Mouse (Mus musculus) limb, embryonic 14.5 days (tissue): ENCODE measurements at regions not wholly inside any gene's neighbourhood (a gene's known extent, or its start where the extent isn't known, plus 50 kb on each side); places are given as distances from the start of the nearest gene placed in this dataset.

Experiments used
- ATAC-seq: fragments of 200-750 bp; cut with Nextera tagmentation; 2 replicates; pipeline ENCODE4 v1.8.0; 2017; ENCODE audit warnings: low read depth, moderate number of reproducible peaks, moderate TSS enrichment; ENCODE audit not compliant: low FRiP score
- DNase-seq: peaks from one replicate; pipeline ENCODE4 v3.0.0-alpha.2; 2015; ENCODE audit warnings: low spot score
- H3K27ac ChIP-seq: fragments of 300-500 bp; sonication (generic); replicated peaks from 2 replicates; pipeline ENCODE4 v1.5.1; 2014; ENCODE audit warnings: low read depth, mild to moderate bottlenecking, low read length, moderate library complexity, mixed read lengths
- H3K27me3 ChIP-seq: fragments of 300-500 bp; sonication (generic); 2 replicates; pipeline ENCODE4 v1.6.1; 2014; ENCODE audit warnings: low read length, mixed read lengths; ENCODE audit not compliant: control insufficient read depth, insufficient read depth
- H3K36me3 ChIP-seq: fragments of 300-500 bp; sonication (generic); 2 replicates; pipeline ENCODE4 v1.6.1; 2014; ENCODE audit warnings: mild to moderate bottlenecking, low read length, moderate library complexity, mixed read lengths; ENCODE audit not compliant: control insufficient read depth, insufficient read depth
- H3K4me1 ChIP-seq: fragments of 300-500 bp; sonication (generic); 2 replicates; pipeline ENCODE4 v1.6.1; 2014; ENCODE audit warnings: antibody characterized with exemption, low read length, mixed read lengths; ENCODE audit not compliant: control insufficient read depth, insufficient read depth
- H3K4me2 ChIP-seq: fragments of 300-500 bp; sonication (generic); replicated peaks from 2 replicates; pipeline ENCODE4 v1.6.1; 2014; ENCODE audit warnings: low read depth, mild to moderate bottlenecking, low read length, moderate library complexity; ENCODE audit not compliant: severe bottlenecking
- H3K4me3 ChIP-seq: fragments of 300-500 bp; sonication (generic); replicated peaks from 2 replicates; pipeline ENCODE4 v1.5.1; 2014; ENCODE audit warnings: low read length
- H3K9ac ChIP-seq: fragments of 300-500 bp; sonication (generic); 2 replicates; pipeline ENCODE4 v1.6.1; 2014; ENCODE audit warnings: mild to moderate bottlenecking, low read depth, low read length, moderate library complexity; ENCODE audit not compliant: severe bottlenecking
- H3K9me3 ChIP-seq: fragments of 300-500 bp; sonication (generic); 2 replicates; pipeline ENCODE4 v1.6.1; 2016; ENCODE audit warnings: low read length; ENCODE audit not compliant: control insufficient read depth
- POLR2A ChIP-seq: fragments of 200-500 bp; IDR thresholded peaks from 2 replicates; pipeline ENCODE4 v1.8.0; 2012; ENCODE audit warnings: inconsistent platforms, mild to moderate bottlenecking, moderate library complexity, borderline replicate concordance; ENCODE audit not compliant: insufficient read depth, insufficient read length; ENCODE audit errors: extremely low read depth
- WGBS: fragments of 180-500 bp; shearing (Covaris S2); extraction: QIAGEN DNeasy Blood & Tissue Kit; methylation state at CpG from one replicate; pipeline ENCODE4 v1.1.7; 2014; 5-methylcytosine and 5-hydroxymethylcytosine counted together

DNA sequence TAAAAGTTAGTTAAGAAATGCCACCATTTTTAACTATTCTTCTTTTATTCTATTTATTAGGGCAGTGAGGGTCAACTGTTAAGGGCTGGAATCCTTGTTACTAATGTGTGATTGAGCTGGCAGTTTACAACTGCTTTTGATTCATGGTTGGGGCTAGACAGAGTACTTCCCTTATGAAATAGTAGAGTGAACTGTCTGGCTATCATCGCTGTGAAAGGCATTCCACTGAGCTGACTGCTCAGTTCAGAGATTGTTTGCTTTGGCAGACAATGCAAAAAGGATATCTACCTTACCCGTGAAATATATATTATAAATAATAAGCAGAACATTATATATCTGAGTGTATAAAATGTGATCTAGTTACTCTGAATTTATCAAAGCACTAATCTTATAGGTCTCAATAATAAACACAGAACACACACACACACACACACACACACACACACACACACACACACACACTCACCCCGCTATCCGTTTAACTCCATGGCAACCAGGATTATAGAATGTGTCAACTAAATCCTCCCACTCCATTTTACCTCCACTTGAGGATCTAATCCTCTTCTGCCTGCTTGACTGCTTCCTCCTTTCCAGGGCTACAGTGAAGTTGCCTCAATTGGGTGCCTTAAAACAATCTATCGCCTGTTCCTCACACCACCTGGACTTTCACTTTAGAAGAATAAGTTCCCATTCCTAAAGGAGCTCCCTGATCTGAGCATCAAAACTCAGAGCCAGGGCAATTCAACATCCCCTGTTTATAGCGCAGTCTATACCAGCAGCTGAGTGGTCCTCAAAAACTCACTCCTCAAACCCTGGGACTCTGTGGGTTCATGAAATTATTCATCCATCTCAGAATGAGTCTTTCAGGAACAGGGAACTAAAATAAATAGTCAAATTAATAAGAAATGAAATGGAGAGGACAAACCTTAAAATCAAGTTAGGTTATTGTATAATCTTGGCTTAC lies 126.6 kb downstream of the Gm9733 start:
- DNase-seq, result no peak
- H3K9ac ChIP-seq, result no peak overlapping the region
- no peak overlapping the region for H3K4me3 ChIP-seq
- TF ChIP-seq POLR2A, result no peak
- no peak overlapping the region for H3K4me2 ChIP-seq
- no peaks in the 10 kb centered on the region for H3K36me3 ChIP-seq
- ATAC-seq, result no peak
- whole genome bisulfite sequencing, result 74% methylated on average over 6 of the region's 6 CpGs
- H3K9me3 ChIP-seq, result no peaks in the 10 kb centered on the region
- H3K4me1 ChIP-seq, result no peaks in the 10 kb centered on the region
- H3K27ac ChIP-seq, result no peak overlapping the region
- H3K27me3 ChIP-seq, result no peaks in the 10 kb centered on the region

DNA sequence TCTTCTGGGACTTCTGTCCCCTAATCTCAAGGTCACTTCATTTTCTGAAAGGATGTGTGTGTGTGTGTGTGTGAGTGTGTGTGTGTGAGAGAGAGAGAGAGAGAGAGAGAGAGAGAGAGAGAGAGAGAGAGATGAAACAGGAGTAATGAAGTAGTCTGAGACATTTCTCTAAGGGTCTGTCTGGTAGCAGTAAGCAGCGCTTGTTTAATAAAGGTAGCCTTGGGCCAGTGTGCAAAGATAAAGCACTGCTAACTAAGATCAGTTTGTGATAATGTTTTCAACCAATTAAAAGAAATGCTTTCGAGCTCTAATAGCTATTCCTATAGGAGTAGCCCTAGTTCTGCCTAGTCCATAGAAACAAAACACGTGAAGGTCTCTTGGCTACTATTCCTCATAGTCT lies 119.7 kb downstream of the Gm9733 start:
- DNase-seq (no peak), ATAC-seq (no peak)
- Histone ChIP-seq H3K9ac (no peak overlapping the region), H3K4me1 (no peaks in the 10 kb centered on the region), H3K9me3 (no peaks in the 10 kb centered on the region), H3K27me3 (no peaks in the 10 kb centered on the region), H3K36me3 (no peaks in the 10 kb centered on the region), H3K27ac (no peak overlapping the region), H3K4me3 (no peak overlapping the region), H3K4me2 (no peak overlapping the region)
- 82% methylated on average over 3 of the region's 3 CpGs for WGBS
- no peak for TF ChIP-seq POLR2A

- no peaks in the 10 kb centered on the region for H3K27me3 ChIP-seq
- H3K4me3 ChIP-seq, result no peak overlapping the region
- H3K27ac ChIP-seq, result no peak overlapping the region
- H3K4me1 ChIP-seq, result no peaks in the 10 kb centered on the region
- DNase-seq (no peak), ATAC-seq (no peak)
- no peak overlapping the region for H3K4me2 ChIP-seq
- no peak for TF ChIP-seq POLR2A
- H3K36me3 ChIP-seq, result no peaks in the 10 kb centered on the region
- H3K9me3 ChIP-seq, result no peaks in the 10 kb centered on the region
- H3K9ac ChIP-seq, result no peak overlapping the region
These were observed 114.5 kb downstream of the Gm9733 start for GRCm38 (mm10) chr3:15217591-15217990.

GRCm38 (mm10) chr3:15219275-15219674 lies 112.8 kb downstream of the Gm9733 start:
- H3K27ac ChIP-seq, result no peak overlapping the region
- H3K36me3 ChIP-seq, result no peaks in the 10 kb centered on the region
- H3K4me2 ChIP-seq, result no peak overlapping the region
- WGBS, result 63% methylated on average over 2 of the region's 2 CpGs
- no peaks in the 10 kb centered on the region for H3K4me1 ChIP-seq
- no peak for TF ChIP-seq POLR2A
- DNase-seq, result no peak
- no peak overlapping the region for H3K9ac ChIP-seq
- H3K4me3 ChIP-seq, result no peak overlapping the region
- H3K27me3 ChIP-seq, result no peaks in the 10 kb centered on the region
- ATAC-seq, result no peak
- H3K9me3 ChIP-seq, result no peaks in the 10 kb centered on the region

DNA sequence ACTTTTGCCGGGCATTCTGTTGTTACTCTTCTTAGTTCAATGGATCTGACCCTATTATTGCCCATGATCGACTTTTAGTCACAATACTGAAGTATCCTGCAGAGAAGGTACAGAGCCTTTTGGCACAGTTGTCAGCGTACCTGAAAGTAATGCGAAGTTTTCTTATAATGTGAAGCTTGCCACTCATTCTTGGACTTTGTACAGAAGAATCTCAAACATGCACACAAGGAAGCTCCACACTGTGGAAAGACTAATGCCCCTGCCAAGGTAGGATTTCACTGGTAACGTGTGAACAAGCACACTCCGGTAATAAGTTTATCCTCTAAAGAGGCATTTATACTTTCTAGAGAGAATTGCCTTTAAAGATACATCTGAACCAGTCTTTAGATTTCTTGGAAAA lies 108.8 kb downstream of the Gm9733 start:
- DNase-seq (no peak), ATAC-seq (no peak)
- no peaks in the 10 kb centered on the region for H3K9me3 ChIP-seq
- H3K27me3 ChIP-seq, result no peaks in the 10 kb centered on the region
- 82% methylated on average over 6 of the region's 6 CpGs for WGBS
- no peaks in the 10 kb centered on the region for H3K4me1 ChIP-seq
- no peak overlapping the region for H3K4me3 ChIP-seq
- no peak overlapping the region for H3K27ac ChIP-seq
- no peak for TF ChIP-seq POLR2A
- H3K36me3 ChIP-seq, result no peaks in the 10 kb centered on the region
- H3K4me2 ChIP-seq, result no peak overlapping the region
- no peak overlapping the region for H3K9ac ChIP-seq
